12 mouse cellular contexts compared by ENCODE assay signal in genomic region chr1:74335436-74336170, GRCm38 (mm10). TPM values are rescaled to one million over a fixed set of nuclear protein-coding genes. Genes with fewer than 3 reads are reported as not detected.
DNase-seq lines count a peak whose midpoint lies in the region; ATAC-seq and TF ChIP-seq lines count a peak whose summit lies in the region.
"Had no signal": no experiment of that assay in that cellular context is flagged by ENCODE, and none has a peak within 500 bp of the region (broad histone marks: within the 10 kb centered on the region; RNA-seq: fewer than 3 reads in every experiment).

No protein-coding gene starts in this region.

- no peak for ATAC-seq in heart, embryonic 16.5 days (replicated peaks; ENCODE audit: extremely low read depth, insufficient read depth, low FRiP score)
- no peak for ATAC-seq in activated CD4-positive, CD25-positive, alpha-beta regulatory T cell, adult 4 months

- H3K27ac ChIP-seq in cerebellum, adult 2 months (ENCODE audit: insufficient read depth, low read length), result peak overlapping the region; percentile 6
- H3K27ac ChIP-seq in kidney, adult 2 months (ENCODE audit: insufficient read depth, low read depth, low read length), result peak overlapping the region; percentile 14
- H3K27ac ChIP-seq in brown adipose tissue, adult 24 weeks (replicated peaks; ENCODE audit: low read depth, low read length), result peak overlapping the region; percentile 78
- H3K27ac ChIP-seq in heart, embryonic 16.5 days (ENCODE audit: low read length), result 0 out of 2 replicates have a peak overlapping the region, but pooled peaks have one; percentile 10
- H3K27ac ChIP-seq: hindbrain, embryonic 10.5 days; neural tube, embryonic 15.5 days had no signal

- H3K9ac ChIP-seq in heart, embryonic 16.5 days (ENCODE audit: low read length), result no peak overlapping the region
- H3K9ac ChIP-seq: neural tube, embryonic 15.5 days had no signal

- no peak overlapping the region for H3K4me3 ChIP-seq in cerebellum, adult 2 months (replicated peaks; ENCODE audit: insufficient read depth, low read depth, low read length)
- H3K4me3 ChIP-seq in kidney, adult 2 months (ENCODE audit: insufficient read depth, low read depth, low read length), result no peak overlapping the region
- H3K4me3 ChIP-seq in brown adipose tissue, adult 24 weeks (ENCODE audit: insufficient read depth, low read depth, low read length), result peak overlapping the region; percentile 9; the same call in 1 of the 2 replicates
- H3K4me3 ChIP-seq in heart, embryonic 16.5 days (ENCODE audit: low read length), result no peak overlapping the region
- H3K4me3 ChIP-seq: hindbrain, embryonic 10.5 days; neural tube, embryonic 15.5 days had no signal

- DNase-seq in cerebellum, adult 2 months, result peak; percentile 48 to 61
- DNase-seq in cerebellum, postnatal 4 days (ENCODE audit: low spot score in 2 of 2), result no peak
- DNase-seq in kidney, adult 2 months, result peak; percentile 77
- DNase-seq in kidney, postnatal 4 days, result no peak
- DNase-seq in urinary bladder, postnatal 25 days (ENCODE audit: low spot score), result no peak
- DNase-seq: adrenal gland, postnatal 36 days; thymus, adult 18-20 months had no signal

- TF ChIP-seq POLR2A in cerebellum, adult 2 months (IDR thresholded peaks at IDR 0.05; ENCODE audit: borderline replicate concordance, insufficient read depth, low read length), result no peak
- TF ChIP-seq POLR2A in kidney, adult 2 months (IDR thresholded peaks at IDR 0.05; ENCODE audit: low read depth, low read length), result no peak

- H3K4me1 ChIP-seq in cerebellum, adult 2 months (ENCODE audit: control insufficient read depth, insufficient read depth, low read length), result peaks cover 29% of the 10 kb centered on the region
- H3K4me1 ChIP-seq in kidney, adult 2 months (ENCODE audit: control insufficient read depth, insufficient read depth, low read length), result peaks cover 30% of the 10 kb centered on the region
- H3K4me1 ChIP-seq in brown adipose tissue, adult 24 weeks (ENCODE audit: control insufficient read depth, insufficient read depth, insufficient read length, low read length), result peaks cover 54% of the 10 kb centered on the region
- peaks cover 49% of the 10 kb centered on the region for H3K4me1 ChIP-seq in heart, embryonic 16.5 days (ENCODE audit: control insufficient read depth, insufficient read depth, low read length)

- H3K36me3 ChIP-seq in kidney, adult 2 months (ENCODE audit: control insufficient read depth, insufficient read depth, low read length), result no peaks in the 10 kb centered on the region
- no peaks in the 10 kb centered on the region for H3K36me3 ChIP-seq in heart, embryonic 16.5 days (ENCODE audit: control insufficient read depth, insufficient read depth)
- H3K36me3 ChIP-seq: neural tube, embryonic 15.5 days had no signal

- no peaks in the 10 kb centered on the region for H3K9me3 ChIP-seq in heart, embryonic 16.5 days (replicated peaks; ENCODE audit: control insufficient read depth, low read length)
- H3K9me3 ChIP-seq: hindbrain, embryonic 10.5 days; neural tube, embryonic 15.5 days had no signal

- no peak overlapping the region for H3K4me2 ChIP-seq in heart, embryonic 16.5 days (ENCODE audit: low read depth, low read length)
- H3K4me2 ChIP-seq: neural tube, embryonic 15.5 days had no signal

- H3K27me3 ChIP-seq in cerebellum, adult 2 months (ENCODE audit: control insufficient read depth, insufficient read depth, low read length), result no peaks in the 10 kb centered on the region
- no peaks in the 10 kb centered on the region for H3K27me3 ChIP-seq in kidney, adult 2 months (replicated peaks; ENCODE audit: control insufficient read depth, insufficient read depth, low read length)
- no peaks in the 10 kb centered on the region for H3K27me3 ChIP-seq in heart, embryonic 16.5 days (ENCODE audit: control insufficient read depth, insufficient read depth, low read length)
- H3K27me3 ChIP-seq: neural tube, embryonic 15.5 days had no signal

- WGBS in cerebellum, adult 2 months, result 43% methylated on average over 6 of the region's 6 CpGs
- 54% methylated on average over 6 of the region's 6 CpGs for WGBS in kidney, adult 2 months
- 62% methylated on average over 6 of the region's 6 CpGs for WGBS in heart, embryonic 16.5 days

- no peak for TF ChIP-seq CTCF in cerebellum, adult 2 months (IDR thresholded peaks at IDR 0.05; ENCODE audit: borderline replicate concordance, insufficient read depth, low read depth, low read length)
- no peak for TF ChIP-seq CTCF in kidney, adult 2 months (conservative IDR thresholded peaks at IDR 0.05; ENCODE audit: insufficient read depth, insufficient read length, low read depth, low read length)

RNA-seq across cellular contexts. Expression of gene Catip, which starts 26.3 kb away (rescaled TPM):
- polyA plus RNA-seq in cerebellum, adult 2 months (2012; rRNA removed), result 2.1 and 3.3 TPM in 2 replicates
- 0.33 and 0.43 TPM in 2 replicates for polyA plus RNA-seq in kidney, adult 2 months (2012; rRNA removed)
- polyA plus RNA-seq in brown adipose tissue, adult 24 weeks (2012; ENCODE audit: insufficient read depth, insufficient read length, missing spikeins), result not detected in 2 replicates
- 0.62 and 1.1 TPM in 2 replicates for polyA plus RNA-seq in heart, embryonic 16.5 days (2015; fragmentation: Nextera tagmentation; extraction: Ambion mirVana)
- polyA plus RNA-seq in activated CD4-positive, CD25-positive, alpha-beta regulatory T cell, adult 4 months (2017; shearing (Covaris generic)), result not detected

RNA-seq across cellular contexts. Expression of gene Tmbim1, which starts 30.2 kb away (rescaled TPM):
- polyA plus RNA-seq in cerebellum, adult 2 months (2012; rRNA removed), result 56.1 and 58.2 TPM in 2 replicates
- polyA plus RNA-seq in kidney, adult 2 months (2012; rRNA removed), result 74.1 and 103 TPM in 2 replicates
- 34.6 and 41.7 TPM in 2 replicates for polyA plus RNA-seq in brown adipose tissue, adult 24 weeks (2012; ENCODE audit: insufficient read depth, insufficient read length, missing spikeins)
- polyA plus RNA-seq in heart, embryonic 16.5 days (2015; fragmentation: Nextera tagmentation; extraction: Ambion mirVana), result 51.2 and 51.4 TPM in 2 replicates
- 10 to 100 TPM; 13.1 to 16.1 TPM for polyA plus RNA-seq in activated CD4-positive, CD25-positive, alpha-beta regulatory T cell, adult 4 months (2017; shearing (Covaris generic))

RNA-seq across cellular contexts. Expression of gene Slc11a1, which starts 39.4 kb away (rescaled TPM):
- 4.7 and 5.6 TPM in 2 replicates for polyA plus RNA-seq in cerebellum, adult 2 months (2012; rRNA removed)
- polyA plus RNA-seq in kidney, adult 2 months (2012; rRNA removed), result 13.4 and 15.3 TPM in 2 replicates
- polyA plus RNA-seq in brown adipose tissue, adult 24 weeks (2012; ENCODE audit: insufficient read depth, insufficient read length, missing spikeins), result 1.5 and 5.8 TPM in 2 replicates
- polyA plus RNA-seq in heart, embryonic 16.5 days (2015; fragmentation: Nextera tagmentation; extraction: Ambion mirVana), result 3.4 and 4.3 TPM in 2 replicates
- under 1 TPM; 0.42 to 0.97 TPM for polyA plus RNA-seq in activated CD4-positive, CD25-positive, alpha-beta regulatory T cell, adult 4 months (2017; shearing (Covaris generic))

RNA-seq across cellular contexts. Expression of gene Pnkd, which starts 50.9 kb away (rescaled TPM):
- 185 and 201 TPM in 2 replicates for polyA plus RNA-seq in cerebellum, adult 2 months (2012; rRNA removed)
- polyA plus RNA-seq in kidney, adult 2 months (2012; rRNA removed), result 139 and 165 TPM in 2 replicates
- polyA plus RNA-seq in brown adipose tissue, adult 24 weeks (2012; ENCODE audit: insufficient read depth, insufficient read length, missing spikeins), result 117 and 146 TPM in 2 replicates
- 314 and 324 TPM in 2 replicates for polyA plus RNA-seq in heart, embryonic 16.5 days (2015; fragmentation: Nextera tagmentation; extraction: Ambion mirVana)
- polyA plus RNA-seq in activated CD4-positive, CD25-positive, alpha-beta regulatory T cell, adult 4 months (2017; shearing (Covaris generic)), result 10 to 100 TPM; 80.2 to 97.8 TPM

RNA-seq across cellular contexts. Expression of gene Aamp, which starts 51.1 kb away (rescaled TPM):
- polyA plus RNA-seq in cerebellum, adult 2 months (2012; rRNA removed), result 186 and 198 TPM in 2 replicates
- polyA plus RNA-seq in kidney, adult 2 months (2012; rRNA removed), result 212 and 217 TPM in 2 replicates
- polyA plus RNA-seq in brown adipose tissue, adult 24 weeks (2012; ENCODE audit: insufficient read depth, insufficient read length, missing spikeins), result 66.7 and 77.7 TPM in 2 replicates
- polyA plus RNA-seq in heart, embryonic 16.5 days (2015; fragmentation: Nextera tagmentation; extraction: Ambion mirVana), result 214 and 223 TPM in 2 replicates
- polyA plus RNA-seq in activated CD4-positive, CD25-positive, alpha-beta regulatory T cell, adult 4 months (2017; shearing (Covaris generic)), result 100 to 1,000 TPM; 139 to 184 TPM

Comparison
In these comparisons a context has a peak if more than half of its experiments do, and no peak if none do; other contexts are left out.
1. DNase-seq: peak in cerebellum, adult 2 months (2 of 2) and kidney, adult 2 months (single experiment); none in cerebellum, postnatal 4 days (0 of 2), kidney, postnatal 4 days (0 of 2) and urinary bladder, postnatal 25 days (single experiment).
2. H3K27ac ChIP-seq: peak in every context shown above with its lines; median percentile 78 in brown adipose tissue, adult 24 weeks; 14 in kidney, adult 2 months; 10 in heart, embryonic 16.5 days; 6 in cerebellum, adult 2 months.